Mouse (Mus musculus): Measurements from ENCODE around the gene Rims4. TPM values are rescaled to one million over a fixed set of nuclear protein-coding genes. Genes with fewer than 3 reads are reported as not detected.

Gene Rims4
- 0.08 and 0.11 TPM in 2 replicates for polyA plus RNA-seq (2012; rRNA removed)

GRCm38 (mm10) chr2:163918317-163919258, at the start of gene Rims4:
TSS of gene Rims4 (minus strand) at chr2:163918683.

GRCm38 (mm10) chr2:163853461-163853901, 65.0 kb downstream of the Rims4 start, which contains the start of gene Kcnk15:
TSS of gene Kcnk15 (plus strand) at chr2:163853651.

GRCm38 (mm10) chr2:163820607-163821006, 97.9 kb downstream of the Rims4 start, which contains the start of gene Ccn5:
TSS of gene Ccn5 (plus strand) at chr2:163820861.

Other genes starting within 250 kb of the Rims4 start
- 7.0 and 10.8 TPM in 2 replicates for gene Ada, start 168.4 kb downstream of the Rims4 start, polyA plus RNA-seq (2012; rRNA removed)
- gene Ccn5, start 97.8 kb downstream of the Rims4 start, polyA plus RNA-seq (2012; rRNA removed), result 1.0 and 3.8 TPM in 2 replicates
- gene Kcnk15, start 65.0 kb downstream of the Rims4 start, polyA plus RNA-seq (2012; rRNA removed), result 0.06 TPM in 1 of 2 replicates, not detected in the other
- 23.0 and 23.8 TPM in 2 replicates for gene Ywhab, start 76.3 kb upstream of the Rims4 start, polyA plus RNA-seq (2012; rRNA removed)
- gene Pabpc1l, start 106.8 kb upstream of the Rims4 start, polyA plus RNA-seq (2012; rRNA removed), result 0.06 and 0.25 TPM in 2 replicates
- 3.3 and 3.8 TPM in 2 replicates for gene Stk4, start 151.6 kb upstream of the Rims4 start, polyA plus RNA-seq (2012; rRNA removed)
- 24.2 and 26.3 TPM in 2 replicates for gene Tomm34, start 152.5 kb upstream of the Rims4 start, polyA plus RNA-seq (2012; rRNA removed)